Mouse (Mus musculus) liver, adult 2 months (tissue): Measurements from ENCODE around the gene Mpo. TPM values are rescaled to one million over a fixed set of nuclear protein-coding genes. Genes with fewer than 3 reads are reported as not detected.

Experiments used
- DNase-seq: peaks from one replicate; pipeline ENCODE4 v3.0.0-alpha.2; 2011; ENCODE audit warnings: low read depth, low spot score; ENCODE audit errors: extremely low read depth
- H3K27ac ChIP-seq: fragments of 200-500 bp; replicated peaks from 2 replicates; pipeline ENCODE4 v1.5.1; 2012; ENCODE audit warnings: low read depth, mild to moderate bottlenecking, control low read depth, inconsistent platforms, low read length; ENCODE audit not compliant: insufficient read depth
- H3K27me3 ChIP-seq: fragments of 200-500 bp; 2 replicates; pipeline ENCODE4 v1.6.1; 2012; ENCODE audit warnings: mild to moderate bottlenecking, moderate library complexity, low read length, inconsistent platforms; ENCODE audit not compliant: control insufficient read depth, insufficient read depth
- H3K36me3 ChIP-seq: fragments of 200-500 bp; 2 replicates; pipeline ENCODE4 v1.6.1; 2012; ENCODE audit warnings: low read length, inconsistent platforms; ENCODE audit not compliant: control insufficient read depth, insufficient read depth
- H3K4me1 ChIP-seq: fragments of 200-500 bp; 2 replicates; pipeline ENCODE4 v1.6.1; 2011; ENCODE audit warnings: low read length; ENCODE audit not compliant: control insufficient read depth, insufficient read depth
- H3K4me3 ChIP-seq: fragments of 200-500 bp; 2 replicates; pipeline ENCODE4 v1.5.1; 2011; ENCODE audit warnings: low read depth, mild to moderate bottlenecking, control low read depth, low read length, moderate library complexity; ENCODE audit not compliant: insufficient read depth
- H3K79me2 ChIP-seq: fragments of 200-500 bp; 2 replicates; pipeline ENCODE4 v1.6.1; 2012; ENCODE audit warnings: inconsistent platforms, mild to moderate bottlenecking, low read length, moderate library complexity; ENCODE audit not compliant: control insufficient read depth, insufficient read depth
- H3K9ac ChIP-seq: fragments of 200-500 bp; 2 replicates; pipeline ENCODE4 v1.6.1; 2012; ENCODE audit warnings: low read depth, mild to moderate bottlenecking, control low read depth, inconsistent platforms, low read length
- CTCF ChIP-seq: fragments of 200-500 bp; IDR thresholded peaks from 2 replicates; pipeline ENCODE4 v1.5.1; 2011; ENCODE audit warnings: low read depth, low read length, control low read depth
- POLR2A ChIP-seq: fragments of 200-500 bp; IDR thresholded peaks from 2 replicates; pipeline ENCODE4 v1.6.1; 2011; ENCODE audit warnings: low read length, control low read depth; ENCODE audit not compliant: insufficient read depth; ENCODE audit errors: extremely low read depth
- WGBS: fragments of 180-500 bp; shearing (Covaris S2); methylation state at CpG from one replicate; pipeline ENCODE4 v1.1.7; 2018; 5-methylcytosine and 5-hydroxymethylcytosine counted together
- polyA plus RNA-seq: library from polyadenylated mRNA; depleted of rRNA; stranded (reverse); fragments of >200 nt; gene quantifications from 2 replicates; pipeline ENCODE4 v1.2.3, GENCODE M21; 2012
- total RNA-seq: library from RNA; depleted of rRNA; stranded (reverse); fragments of >200 nt; gene quantifications from 2 replicates; pipeline ENCODE4 v1.2.3, GENCODE M21; 2014

Mpo gene
- total and polyA plus RNA-seq, 2 experiments = 0.06 TPM; not detected in 1

- Histone ChIP-seq H3K4me3 (no peak overlapping the region), H3K4me1 (no peaks in the 10 kb centered on the region), H3K27me3 (no peaks in the 10 kb centered on the region), H3K79me2 (no peaks in the 10 kb centered on the region), H3K9ac (no peak overlapping the region), H3K36me3 (peaks cover 4% of the 10 kb centered on the region), H3K27ac (peak overlapping the region; percentile 38)
- TF ChIP-seq POLR2A = no peak
- TF ChIP-seq CTCF = no peak
- 38% methylated on average over 19 of the region's 19 CpGs for WGBS
- no peak for DNase-seq
These were observed 45.0 kb upstream of the Mpo start for GRCm38 (mm10) chr11:87748132-87749119.

DNA sequence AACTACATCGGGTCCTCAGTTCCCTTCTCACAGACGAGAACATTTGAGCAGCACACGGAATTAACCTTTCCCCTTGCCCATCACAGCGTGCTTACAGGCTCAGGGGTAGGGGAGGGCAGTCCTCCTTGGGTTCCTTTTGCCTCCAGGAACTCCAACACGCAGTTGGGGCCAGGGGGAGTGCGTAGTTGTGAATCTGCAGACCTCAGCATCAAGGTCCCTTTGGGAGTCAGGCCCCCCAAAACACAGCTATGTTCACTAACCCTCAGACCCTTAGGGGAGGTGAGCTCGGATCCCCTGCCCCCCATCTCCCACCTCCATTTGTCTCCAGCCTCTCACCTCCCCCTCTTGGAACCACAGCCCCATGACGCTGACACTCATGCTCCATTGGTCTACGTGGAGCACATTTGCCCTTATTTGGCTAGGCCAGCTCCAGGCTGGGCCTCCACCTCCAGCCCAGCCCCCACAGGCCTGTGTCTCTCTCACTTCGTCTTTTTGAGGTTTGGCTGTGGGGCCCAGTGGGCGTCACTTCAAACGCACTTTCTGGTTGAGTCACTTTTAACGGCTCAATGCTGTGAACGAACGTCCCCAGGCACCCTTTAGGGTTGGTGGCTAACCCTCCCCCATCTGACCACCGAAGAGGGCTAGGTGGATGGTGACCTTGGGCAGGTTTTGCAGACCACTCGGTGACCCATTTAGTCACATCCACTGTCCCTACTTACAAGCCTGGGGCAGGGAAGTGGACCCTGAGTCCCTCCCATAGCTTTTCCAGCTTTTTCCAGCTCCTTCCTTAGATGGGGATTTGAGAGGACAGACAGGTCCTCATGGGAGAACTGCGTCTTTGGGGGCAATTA is 44.0 kb upstream of the Mpo start:
- H3K79me2 ChIP-seq = no peaks in the 10 kb centered on the region
- no peaks in the 10 kb centered on the region for H3K27me3 ChIP-seq
- 61% methylated on average over 18 of the region's 18 CpGs for WGBS
- H3K9ac ChIP-seq = no peak overlapping the region
- peaks cover 2% of the 10 kb centered on the region for H3K36me3 ChIP-seq
- H3K27ac ChIP-seq = peak overlapping the region; percentile 42
- H3K4me3 ChIP-seq = no peak overlapping the region
- DNase-seq = peak; percentile 34
- no peaks in the 10 kb centered on the region for H3K4me1 ChIP-seq
- no peak for TF ChIP-seq CTCF
- no peak for TF ChIP-seq POLR2A

DNA sequence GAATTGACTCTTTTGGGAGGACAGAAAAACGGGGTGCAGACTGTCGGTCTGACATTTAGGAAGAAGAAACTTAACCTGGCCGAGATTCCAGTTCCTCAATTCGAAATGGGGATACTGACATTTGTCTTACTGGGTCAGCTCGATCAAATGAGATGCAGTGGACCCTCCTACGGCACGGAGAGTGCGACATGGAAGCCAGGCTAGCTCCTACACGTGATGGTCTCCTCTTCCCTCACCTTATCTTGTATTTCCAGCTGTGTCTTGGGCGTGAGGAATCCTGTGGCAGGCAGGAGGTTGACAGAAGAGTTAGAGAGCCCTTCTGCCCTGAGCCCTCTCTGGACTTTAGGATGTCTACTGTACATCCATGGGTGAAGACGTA is 43.3 kb upstream of the Mpo start:
- peaks cover 1% of the 10 kb centered on the region; the same call in 1 of the 2 replicates for H3K36me3 ChIP-seq
- H3K4me1 ChIP-seq = no peaks in the 10 kb centered on the region
- DNase-seq = no peak
- peak overlapping the region; percentile 42 for H3K27ac ChIP-seq
- H3K4me3 ChIP-seq = no peak overlapping the region
- TF ChIP-seq CTCF (no peak), POLR2A (no peak)
- H3K79me2 ChIP-seq = no peaks in the 10 kb centered on the region
- H3K27me3 ChIP-seq = no peaks in the 10 kb centered on the region
- no peak overlapping the region for H3K9ac ChIP-seq
- WGBS = 73% methylated on average over 11 of the region's 11 CpGs

GRCm38 (mm10) chr11:87750521-87750920 is 42.9 kb upstream of the Mpo start:
- 57% methylated on average over 3 of the region's 3 CpGs for WGBS
- TF ChIP-seq POLR2A (no peak), CTCF (no peak)
- Histone ChIP-seq H3K27ac (peak overlapping the region; percentile 42; the same call in 1 of the 2 replicates), H3K36me3 (no peaks in the 10 kb centered on the region), H3K9ac (no peak overlapping the region), H3K4me3 (no peak overlapping the region), H3K79me2 (no peaks in the 10 kb centered on the region), H3K4me1 (no peaks in the 10 kb centered on the region), H3K27me3 (no peaks in the 10 kb centered on the region)
- DNase-seq = no peak

- Histone ChIP-seq H3K27ac (peak overlapping the region; percentile 51), H3K4me3 (peak overlapping the region; percentile 28; the same call in 1 of the 2 replicates), H3K9ac (peak overlapping the region; percentile 51), H3K36me3 (no peaks in the 10 kb centered on the region), H3K27me3 (no peaks in the 10 kb centered on the region), H3K4me1 (no peaks in the 10 kb centered on the region), H3K79me2 (no peaks in the 10 kb centered on the region)
- no peak for DNase-seq
- TF ChIP-seq CTCF = no peak
- no peak for TF ChIP-seq POLR2A
- WGBS = 81% methylated on average over 8 of the region's 8 CpGs
These were observed 42.4 kb upstream of the Mpo start for GRCm38 (mm10) chr11:87751031-87751430.
